18 mouse cellular contexts compared by ENCODE assay signal in genomic region chr5:29775437-29775836, GRCm38 (mm10). TPM values are rescaled to one million over a fixed set of nuclear protein-coding genes. Genes with fewer than 3 reads are reported as not detected.
DNase-seq lines count a peak whose midpoint lies in the region; ATAC-seq and TF ChIP-seq lines count a peak whose summit lies in the region.
"Had no signal": no experiment of that assay in that cellular context is flagged by ENCODE, and none has a peak within 500 bp of the region (broad histone marks: within the 10 kb centered on the region; RNA-seq: fewer than 3 reads in every experiment).

No protein-coding gene starts in this region.

- TF ChIP-seq CTCF in forebrain, postnatal 0 days (IDR thresholded peaks at IDR 0.05; ENCODE audit: low read depth): no peak

- H3K36me3 ChIP-seq in heart, embryonic 11.5 days (ENCODE audit: control insufficient read depth, insufficient read depth, low read length): peaks cover 3% of the 10 kb centered on the region
- H3K36me3 ChIP-seq in heart, embryonic 14.5 days (ENCODE audit: control insufficient read depth, insufficient read depth, low read length): peaks cover 25% of the 10 kb centered on the region
- H3K36me3 ChIP-seq in forebrain, postnatal 0 days (ENCODE audit: insufficient read depth): peaks cover 6% of the 10 kb centered on the region; the same call in 1 of the 2 replicates

- intact Hi-C loops in heart, postnatal 25 days (cut with DNase I): no loop called here

- no peak overlapping the region for H3K9ac ChIP-seq in heart, embryonic 11.5 days (ENCODE audit: low read depth, low read length)
- no peak overlapping the region for H3K9ac ChIP-seq in heart, embryonic 14.5 days (ENCODE audit: low read length)
- no peak overlapping the region for H3K9ac ChIP-seq in forebrain, postnatal 0 days
- H3K9ac ChIP-seq: midbrain, embryonic 12.5 days; neural tube, embryonic 15.5 days had no signal

- H3K27me3 ChIP-seq in heart, embryonic 11.5 days (ENCODE audit: control insufficient read depth, insufficient read depth, low read length): no peaks in the 10 kb centered on the region
- H3K27me3 ChIP-seq in heart, embryonic 14.5 days (ENCODE audit: control insufficient read depth, insufficient read depth, low read length): no peaks in the 10 kb centered on the region
- H3K27me3 ChIP-seq in forebrain, postnatal 0 days (ENCODE audit: insufficient read depth, low read length): no peaks in the 10 kb centered on the region
- H3K27me3 ChIP-seq: midbrain, embryonic 12.5 days; neural tube, embryonic 15.5 days had no signal

- no peaks in the 10 kb centered on the region for H3K9me3 ChIP-seq in heart, embryonic 11.5 days (replicated peaks; ENCODE audit: control insufficient read depth, low read length)
- H3K9me3 ChIP-seq in heart, embryonic 14.5 days (ENCODE audit: control insufficient read depth, low read length): no peaks in the 10 kb centered on the region
- no peaks in the 10 kb centered on the region for H3K9me3 ChIP-seq in forebrain, postnatal 0 days (ENCODE audit: low read length)
- H3K9me3 ChIP-seq: midbrain, embryonic 12.5 days; neural tube, embryonic 15.5 days had no signal

- DNase-seq in cerebellum, adult 11-12 months: peak; percentile 48
- no peak for DNase-seq in cerebellum, postnatal 4 days (ENCODE audit: low spot score in 2 of 2)
- no peak for DNase-seq in heart, postnatal 25 days (ENCODE audit: low spot score)
- DNase-seq in brain, adult 2 months (ENCODE audit: low read depth, low spot score): peak; percentile 79
- DNase-seq in forebrain, postnatal 0 days: no peak
- DNase-seq in kidney, postnatal 10 days: no peak
- DNase-seq: adrenal gland, postnatal 10 days; kidney, adult 8-10 months; kidney, postnatal 4 days; liver; lung, adult 2 months; lung, postnatal 4 days had no signal

- peaks cover 20% of the 10 kb centered on the region for H3K4me1 ChIP-seq in heart, embryonic 11.5 days (ENCODE audit: control insufficient read depth, insufficient read depth, low read length)
- H3K4me1 ChIP-seq in heart, embryonic 14.5 days (ENCODE audit: control insufficient read depth in 2 of 2, insufficient read depth in 2 of 2, low read length in 2 of 2): peaks cover 19 to 41% of the 10 kb centered on the region in 2 experiments
- no peaks in the 10 kb centered on the region for H3K4me1 ChIP-seq in forebrain, postnatal 0 days (ENCODE audit: insufficient read depth)
- H3K4me1 ChIP-seq: midbrain, embryonic 12.5 days had no signal

- H3K27ac ChIP-seq in heart, embryonic 11.5 days (ENCODE audit: low read depth, low read length): 0 out of 2 replicates have a peak overlapping the region, but pooled peaks have one; percentile 22
- H3K27ac ChIP-seq in heart, embryonic 14.5 days (replicated peaks in 1 of 2; ENCODE audit: control insufficient read depth in 1 of 2, insufficient read depth in 1 of 2, low read depth in 2 of 2, low read length in 2 of 2): peak overlapping the region; percentile 53 to 70; a peak in 3 of 4 replicates
- no peak overlapping the region for H3K27ac ChIP-seq in forebrain, postnatal 0 days (ENCODE audit: low read depth, low read length)
- H3K27ac ChIP-seq: hindbrain, postnatal 0 days; midbrain, embryonic 12.5 days; neural tube, embryonic 15.5 days had no signal

- no peak overlapping the region for H3K4me2 ChIP-seq in heart, embryonic 11.5 days
- no peak overlapping the region for H3K4me2 ChIP-seq in heart, embryonic 14.5 days (ENCODE audit: low read length)
- H3K4me2 ChIP-seq in forebrain, postnatal 0 days (ENCODE audit: low read depth): no peak overlapping the region
- H3K4me2 ChIP-seq: midbrain, embryonic 12.5 days; neural tube, embryonic 15.5 days had no signal

- ATAC-seq in heart, embryonic 11.5 days (replicated peaks; ENCODE audit: insufficient number of reproducible peaks, low FRiP score, low TSS enrichment): no peak
- ATAC-seq in heart, embryonic 14.5 days (ENCODE audit: insufficient number of reproducible peaks, insufficient read depth, low FRiP score, low read depth): peak; percentile 24; the same call in 1 of the 2 replicates
- no peak for ATAC-seq in forebrain, postnatal 0 days
- ATAC-seq: hindbrain, postnatal 0 days had no signal

- no peak overlapping the region for H3K4me3 ChIP-seq in heart, embryonic 11.5 days (ENCODE audit: low read depth, low read length)
- no peak overlapping the region for H3K4me3 ChIP-seq in heart, embryonic 14.5 days (ENCODE audit: control insufficient read depth in 1 of 2, insufficient read depth in 1 of 2, low read depth in 1 of 2, low read length in 2 of 2)
- no peak overlapping the region for H3K4me3 ChIP-seq in forebrain, postnatal 0 days (ENCODE audit: low read depth, low read length)
- H3K4me3 ChIP-seq: midbrain, embryonic 12.5 days; neural tube, embryonic 15.5 days had no signal

- 68% methylated on average over 5 of the region's 5 CpGs for WGBS in heart, embryonic 11.5 days (ENCODE audit: insufficient replicate concordance)
- WGBS in heart, embryonic 14.5 days: 41% methylated on average over 5 of the region's 5 CpGs
- WGBS in forebrain, postnatal 0 days: 90% methylated on average over 5 of the region's 5 CpGs

RNA-seq across cellular contexts. Expression of gene Gm5129, which starts 39.7 kb away (rescaled TPM):
- not detected in 2 replicates for polyA plus RNA-seq in heart, embryonic 11.5 days (2014; fragmentation: Nextera tagmentation; extraction: Ambion mirVana)
- total RNA-seq in heart, postnatal 25 days (2021): not detected
- polyA plus RNA-seq in heart, embryonic 14.5 days (2014; fragmentation: Nextera tagmentation; extraction: Ambion mirVana): not detected in 2 replicates
- total RNA-seq in forebrain, postnatal 0 days (2014; rRNA removed): not detected in 2 replicates
- not detected in 2 replicates for polyA plus RNA-seq in forebrain, postnatal 0 days (2015; fragmentation: Nextera tagmentation; extraction: Ambion mirVana)
- total RNA-seq: adrenal gland, postnatal 10 days; granulocyte monocyte progenitor cell, adult 5-6 weeks; hindbrain, postnatal 0 days had no signal
- polyA plus RNA-seq: hindbrain, postnatal 0 days; lung, adult 2 months; midbrain, embryonic 12.5 days; neural tube, embryonic 15.5 days had no signal

RNA-seq across cellular contexts. Expression of gene Dnajb6, which starts 39.9 kb away (rescaled TPM):
- polyA plus RNA-seq in heart, embryonic 11.5 days (2014; fragmentation: Nextera tagmentation; extraction: Ambion mirVana): 110 and 115 TPM in 2 replicates
- 10 to 100 TPM; 64.7 to 68.7 TPM for total RNA-seq in heart, postnatal 25 days (2021)
- 85.5 and 90.0 TPM in 2 replicates for polyA plus RNA-seq in heart, embryonic 14.5 days (2014; fragmentation: Nextera tagmentation; extraction: Ambion mirVana)
- 310 and 368 TPM in 2 replicates for total RNA-seq in forebrain, postnatal 0 days (2014; rRNA removed)
- 373 and 384 TPM in 2 replicates for polyA plus RNA-seq in forebrain, postnatal 0 days (2015; fragmentation: Nextera tagmentation; extraction: Ambion mirVana)

Comparison
In these comparisons a context has a peak if more than half of its experiments do, and no peak if none do; other contexts are left out.
1. DNase-seq: peak in cerebellum, adult 11-12 months (single experiment) and brain, adult 2 months (single experiment); none in cerebellum, postnatal 4 days (0 of 2), heart, postnatal 25 days (single experiment), forebrain, postnatal 0 days (single experiment) and kidney, postnatal 10 days (single experiment).